Mouse (Mus musculus) limb, embryonic 12.5 days (tissue): ENCODE results near the gene Med12. TPM values are rescaled to one million over a fixed set of nuclear protein-coding genes. Genes with fewer than 3 reads are reported as not detected.

Source experiments
- ATAC-seq: fragments of 200-750 bp; cut with Nextera tagmentation; 2 replicates; pipeline ENCODE4 v1.8.0; 2017; ENCODE audit warnings: low read depth, moderate TSS enrichment; ENCODE audit not compliant: insufficient number of reproducible peaks, insufficient read depth, low FRiP score, low TSS enrichment
- H3K27ac ChIP-seq: fragments of 300-500 bp; sonication (generic); 2 replicates; pipeline ENCODE4 v1.5.1; 2016; ENCODE audit warnings: mild to moderate bottlenecking, moderate library complexity
- H3K27me3 ChIP-seq: fragments of 300-500 bp; sonication (generic); 2 replicates; pipeline ENCODE4 v1.6.1; 2016; ENCODE audit warnings: mild to moderate bottlenecking, moderate library complexity
- H3K36me3 ChIP-seq: fragments of 300-500 bp; sonication (generic); 2 replicates; pipeline ENCODE4 v1.6.1; 2016; ENCODE audit warnings: mild to moderate bottlenecking, moderate library complexity
- H3K4me1 ChIP-seq: fragments of 300-500 bp; sonication (generic); replicated peaks from 2 replicates; pipeline ENCODE4 v1.6.1; 2016
- H3K4me2 ChIP-seq: fragments of 300-500 bp; sonication (generic); 2 replicates; pipeline ENCODE4 v1.6.1; 2016; ENCODE audit warnings: mild to moderate bottlenecking, moderate library complexity
- H3K4me3 ChIP-seq: fragments of 300-500 bp; sonication (generic); replicated peaks from 2 replicates; pipeline ENCODE4 v1.5.1; 2016; ENCODE audit warnings: mild to moderate bottlenecking
- H3K9ac ChIP-seq: fragments of 300-500 bp; sonication (generic); replicated peaks from 2 replicates; pipeline ENCODE4 v1.6.1; 2016; ENCODE audit warnings: mild to moderate bottlenecking, moderate library complexity
- H3K9me3 ChIP-seq: fragments of 300-500 bp; sonication (generic); 2 replicates; pipeline ENCODE4 v1.6.1; 2016; ENCODE audit warnings: mild to moderate bottlenecking, moderate library complexity
- WGBS: fragments of 180-500 bp; shearing (Covaris S2); methylation state at CpG from one replicate; pipeline ENCODE4 v1.1.7; 2016; 5-methylcytosine and 5-hydroxymethylcytosine counted together
- polyA plus RNA-seq: library from polyadenylated mRNA; unstranded; fragments of >200 nt; fragmentation: Nextera tagmentation; extraction: Ambion mirVana; gene quantifications from 2 replicates; pipeline ENCODE4 v1.2.1, GENCODE M21; 2016

Med12 gene
- polyA plus RNA-seq, 1 experiment from 2014 or later, result 46.0 TPM

GRCm38 (mm10) chrX:101268755-101269124, 5.1 kb upstream of the Med12 start, which contains the start of gene Gm20489:
Gm20489 (minus strand) TSS chrX:101269023.
- peaks cover 32% of the 10 kb centered on the region for H3K27me3 ChIP-seq
- WGBS, result 42% methylated on average over 3 of the region's 3 CpGs
- H3K4me2 ChIP-seq, result no peak within 1 kb of the TSS
- no peak for ATAC-seq
- H3K36me3 ChIP-seq, result no peaks in the 10 kb centered on the region
- no peak within 1 kb of the TSS for H3K9ac ChIP-seq
- H3K9me3 ChIP-seq, result no peaks in the 10 kb centered on the region
- H3K27ac ChIP-seq, result no peak within 1 kb of the TSS
- no peak within 1 kb of the TSS for H3K4me3 ChIP-seq
- H3K4me1 ChIP-seq, result peaks cover 7% of the 10 kb centered on the region; the same call in 1 of the 2 replicates

- peak overlapping the region; percentile 47 for H3K4me2 ChIP-seq
- peak overlapping the region; percentile 55 for H3K4me3 ChIP-seq
- H3K27ac ChIP-seq, result peak overlapping the region; percentile 66; the same call in 1 of the 2 replicates
- no peak; the same call in 1 of the 2 replicates for ATAC-seq
- H3K9ac ChIP-seq, result peak overlapping the region; percentile 64; the same call in 1 of the 2 replicates
- peaks cover 31% of the 10 kb centered on the region for H3K27me3 ChIP-seq
- H3K9me3 ChIP-seq, result no peaks in the 10 kb centered on the region
- peaks cover 1% of the 10 kb centered on the region; the same call in 1 of the 2 replicates for H3K4me1 ChIP-seq
- 23% methylated on average over 6 of the region's 6 CpGs for WGBS
- peaks cover 26% of the 10 kb centered on the region for H3K36me3 ChIP-seq
Measured at GRCm38 (mm10) chrX:101273410-101273809, 420 bp upstream of the Med12 start.

GRCm38 (mm10) chrX:101282813-101283212, 9.0 kb downstream of the Med12 start:
- H3K9me3 ChIP-seq, result no peaks in the 10 kb centered on the region
- no peak overlapping the region for H3K4me3 ChIP-seq
- no peak overlapping the region for H3K4me2 ChIP-seq
- H3K27ac ChIP-seq, result no peak overlapping the region
- peaks cover 87% of the 10 kb centered on the region for H3K36me3 ChIP-seq
- H3K9ac ChIP-seq, result no peak overlapping the region
- ATAC-seq, result no peak
- 79% methylated on average over 6 of the region's 6 CpGs for WGBS
- H3K4me1 ChIP-seq, result no peaks in the 10 kb centered on the region
- peaks cover 20% of the 10 kb centered on the region; the same call in 1 of the 2 replicates for H3K27me3 ChIP-seq

- peaks cover 91% of the 10 kb centered on the region for H3K36me3 ChIP-seq
- 26% methylated on average over 6 of the region's 6 CpGs for WGBS
- H3K27ac ChIP-seq, result no peak overlapping the region
- H3K9ac ChIP-seq, result no peak overlapping the region
- H3K4me3 ChIP-seq, result no peak overlapping the region
- no peaks in the 10 kb centered on the region for H3K4me1 ChIP-seq
- no peak overlapping the region for H3K4me2 ChIP-seq
- H3K9me3 ChIP-seq, result no peaks in the 10 kb centered on the region
- H3K27me3 ChIP-seq, result peaks cover 30% of the 10 kb centered on the region
- no peak for ATAC-seq
Measured at GRCm38 (mm10) chrX:101285534-101285933, 11.7 kb downstream of the Med12 start.

GRCm38 (mm10) chrX:101285953-101286670, 12.3 kb downstream of the Med12 start:
- Histone ChIP-seq H3K4me1 (no peaks in the 10 kb centered on the region), H3K4me3 (no peak overlapping the region), H3K36me3 (peaks cover 91% of the 10 kb centered on the region), H3K27ac (no peak overlapping the region), H3K27me3 (peaks cover 33% of the 10 kb centered on the region), H3K9ac (no peak overlapping the region), H3K9me3 (no peaks in the 10 kb centered on the region), H3K4me2 (no peak overlapping the region)
- no peak for ATAC-seq
- 92% methylated on average over 14 of the region's 14 CpGs for WGBS

- Histone ChIP-seq H3K9ac (no peak overlapping the region), H3K27ac (no peak overlapping the region), H3K36me3 (peaks cover 88% of the 10 kb centered on the region), H3K4me2 (no peak overlapping the region), H3K4me3 (no peak overlapping the region), H3K27me3 (peaks cover 46% of the 10 kb centered on the region), H3K9me3 (no peaks in the 10 kb centered on the region), H3K4me1 (no peaks in the 10 kb centered on the region)
- ATAC-seq, result no peak
- WGBS, result 90% methylated on average over 3 of the region's 3 CpGs
Measured at GRCm38 (mm10) chrX:101287543-101287942, 13.7 kb downstream of the Med12 start.

GRCm38 (mm10) chrX:101288432-101288831, 14.6 kb downstream of the Med12 start:
- H3K9me3 ChIP-seq, result no peaks in the 10 kb centered on the region
- ATAC-seq, result no peak
- no peak overlapping the region for H3K9ac ChIP-seq
- H3K4me3 ChIP-seq, result no peak overlapping the region
- WGBS, result 91% methylated on average over 6 of the region's 6 CpGs
- H3K4me2 ChIP-seq, result no peak overlapping the region
- H3K4me1 ChIP-seq, result no peaks in the 10 kb centered on the region
- H3K36me3 ChIP-seq, result peaks cover 88% of the 10 kb centered on the region
- H3K27me3 ChIP-seq, result peaks cover 51% of the 10 kb centered on the region
- no peak overlapping the region for H3K27ac ChIP-seq

- Histone ChIP-seq H3K27ac (no peak overlapping the region), H3K9ac (no peak overlapping the region), H3K9me3 (no peaks in the 10 kb centered on the region), H3K4me2 (no peak overlapping the region), H3K27me3 (peaks cover 57% of the 10 kb centered on the region), H3K4me1 (no peaks in the 10 kb centered on the region), H3K36me3 (peaks cover 90% of the 10 kb centered on the region), H3K4me3 (no peak overlapping the region)
- 92% methylated on average over 7 of the region's 7 CpGs for WGBS
- ATAC-seq, result no peak
Measured at GRCm38 (mm10) chrX:101289037-101289436, 15.2 kb downstream of the Med12 start.

- H3K9ac ChIP-seq, result no peak overlapping the region
- peaks cover 57% of the 10 kb centered on the region for H3K27me3 ChIP-seq
- no peaks in the 10 kb centered on the region for H3K4me1 ChIP-seq
- 89% methylated on average over 10 of the region's 10 CpGs for WGBS
- no peaks in the 10 kb centered on the region for H3K9me3 ChIP-seq
- peaks cover 90% of the 10 kb centered on the region for H3K36me3 ChIP-seq
- H3K27ac ChIP-seq, result no peak overlapping the region
- H3K4me2 ChIP-seq, result no peak overlapping the region
- ATAC-seq, result no peak
- no peak overlapping the region for H3K4me3 ChIP-seq
Measured at GRCm38 (mm10) chrX:101290111-101290510, 16.3 kb downstream of the Med12 start.

- WGBS, result 35% methylated on average over 14 of the region's 24 CpGs
- Histone ChIP-seq H3K4me1 (peaks cover 22% of the 10 kb centered on the region), H3K9ac (peak within 1 kb of the TSS; percentile 50), H3K4me3 (peak within 1 kb of the TSS; percentile 47), H3K36me3 (peaks cover 35% of the 10 kb centered on the region), H3K27ac (peak within 1 kb of the TSS; percentile 70), H3K9me3 (no peaks in the 10 kb centered on the region), H3K4me2 (peak within 1 kb of the TSS; percentile 56), H3K27me3 (peaks cover 41% of the 10 kb centered on the region)
- no peak for ATAC-seq
Measured at GRCm38 (mm10) chrX:101299055-101299454, 25.2 kb downstream of the Med12 start, which contains the start of gene Nlgn3. Nlgn3 (plus strand) TSS chrX:101299168.

- Histone ChIP-seq H3K9me3 (no peaks in the 10 kb centered on the region), H3K27me3 (peaks cover 44% of the 10 kb centered on the region), H3K4me1 (peaks cover 24% of the 10 kb centered on the region), H3K9ac (peak overlapping the region; percentile 50), H3K4me2 (peak overlapping the region; percentile 56), H3K36me3 (peaks cover 28% of the 10 kb centered on the region), H3K4me3 (peak overlapping the region; percentile 47), H3K27ac (peak overlapping the region; percentile 77)
- peak; percentile 71 for ATAC-seq
- WGBS, result 22% methylated on average over 12 of the region's 13 CpGs
Measured at GRCm38 (mm10) chrX:101299473-101300426, 25.9 kb downstream of the Med12 start.
